Mouse (Mus musculus) heart, adult 2 months (tissue): ENCODE data around the gene Tmem209.

ENCODE experiments used
- CTCF ChIP-seq: fragments of 200-600 bp; IDR thresholded peaks from 2 replicates; pipeline ENCODE4 v1.8.1; 2022; ENCODE audit warnings: antibody characterized with exemption, mild to moderate bottlenecking, moderate library complexity
- POLR2A ChIP-seq: fragments of 200-500 bp; IDR thresholded peaks from 2 replicates; pipeline ENCODE4 v1.6.1; 2011; ENCODE audit warnings: mild to moderate bottlenecking, low read depth, low read length, control low read depth; ENCODE audit not compliant: insufficient read depth

- TF ChIP-seq CTCF (no peak), POLR2A (no peak)
These were observed 29.2 kb upstream of the Tmem209 start for GRCm38 (mm10) chr6:30538800-30539199.
